Mouse (Mus musculus) lung, postnatal 0 days (tissue): ENCODE measurements around the gene Olfr1500. TPM values are rescaled to one million over a fixed set of nuclear protein-coding genes. Genes with fewer than 3 reads are reported as not detected.
A peak's percentile ranks its signal among the peaks of the same experiment; 100 is the strongest.
"Not testable (repeated sequence)": the region's sequence is repeated elsewhere in the genome, so short reads cannot be mapped to it uniquely, and the experiment has no call there.

Experiments
- ATAC-seq: fragments of 200-750 bp; cut with Nextera tagmentation; 2 replicates; pipeline ENCODE4 v1.8.0; 2017; ENCODE audit warnings: moderate library complexity
- DNase-seq: peaks from one replicate; pipeline ENCODE4 v3.0.0-alpha.2; 2016; ENCODE audit warnings: low spot score
- H3K27ac ChIP-seq: fragments of 300-500 bp; sonication (generic); 2 replicates; pipeline ENCODE4 v1.5.1; 2014; ENCODE audit warnings: antibody characterized with exemption, mild to moderate bottlenecking, low read length, mixed read lengths
- H3K27me3 ChIP-seq: fragments of 300-500 bp; sonication (generic); replicated peaks from 2 replicates; pipeline ENCODE4 v1.6.1; 2014; ENCODE audit warnings: low read length, mixed read lengths; ENCODE audit not compliant: insufficient read depth
- H3K36me3 ChIP-seq: fragments of 300-500 bp; sonication (generic); 2 replicates; pipeline ENCODE4 v1.6.1; 2014; ENCODE audit warnings: low read length, mixed read lengths; ENCODE audit not compliant: insufficient read depth
- H3K4me1 ChIP-seq: fragments of 300-500 bp; sonication (generic); 2 replicates; pipeline ENCODE4 v1.6.1; 2014; ENCODE audit warnings: antibody characterized with exemption, low read depth, low read length, mixed read lengths; ENCODE audit not compliant: insufficient read depth
- H3K4me2 ChIP-seq: fragments of 300-500 bp; sonication (generic); replicated peaks from 2 replicates; pipeline ENCODE4 v1.6.1; 2014; ENCODE audit warnings: low read depth, mild to moderate bottlenecking, low read length, moderate library complexity, mixed read lengths
- H3K4me3 ChIP-seq: fragments of 300-500 bp; sonication (generic); 2 replicates; pipeline ENCODE4 v1.5.1; 2014; ENCODE audit warnings: low read depth, low read length
- H3K9ac ChIP-seq: fragments of 300-500 bp; sonication (generic); replicated peaks from 2 replicates; pipeline ENCODE4 v1.6.1; 2014; ENCODE audit warnings: low read depth, mild to moderate bottlenecking
- H3K9me3 ChIP-seq: fragments of 300-500 bp; sonication (generic); 2 replicates; pipeline ENCODE4 v1.6.1; 2016; ENCODE audit warnings: low read length, mixed read lengths
- CTCF ChIP-seq: IDR thresholded peaks from 2 replicates; pipeline ENCODE4 v1.5.1; 2016; ENCODE audit warnings: antibody characterized with exemption, mild to moderate bottlenecking
- EP300 ChIP-seq: IDR thresholded peaks from 2 replicates; pipeline ENCODE4 v1.6.1; 2016; ENCODE audit warnings: antibody characterized with exemption, mild to moderate bottlenecking, control low read depth
- WGBS: fragments of 180-500 bp; shearing (Covaris S2); extraction: QIAGEN DNeasy Blood & Tissue Kit; methylation state at CpG from one replicate; pipeline ENCODE4 v1.1.7; 2014; 5-methylcytosine and 5-hydroxymethylcytosine counted together
- polyA plus RNA-seq: library from polyadenylated mRNA; unstranded; fragments of >200 nt; fragmentation: Nextera tagmentation; extraction: Ambion mirVana; gene quantifications from 2 replicates; pipeline ENCODE4 v1.2.1, GENCODE M21; 2015

The Olfr1500 gene
- not detected in 2 replicates for polyA plus RNA-seq

- Histone ChIP-seq H3K4me3 (no peak within 1 kb of the TSS), H3K4me1 (no peaks in the 10 kb centered on the region), H3K27me3 (no peaks in the 10 kb centered on the region), H3K9ac (no peak within 1 kb of the TSS), H3K36me3 (no peaks in the 10 kb centered on the region), H3K4me2 (no peak within 1 kb of the TSS), H3K9me3 (no peaks in the 10 kb centered on the region), H3K27ac (no peak within 1 kb of the TSS)
- no peak for DNase-seq
- ATAC-seq, result no peak
- TF ChIP-seq EP300 (no peak), CTCF (no peak)
Observed at GRCm38 (mm10) chr19:13830388-13830787, at the start of gene Olfr1500. Olfr1500 (minus strand) TSS chr19:13830488.

DNA sequence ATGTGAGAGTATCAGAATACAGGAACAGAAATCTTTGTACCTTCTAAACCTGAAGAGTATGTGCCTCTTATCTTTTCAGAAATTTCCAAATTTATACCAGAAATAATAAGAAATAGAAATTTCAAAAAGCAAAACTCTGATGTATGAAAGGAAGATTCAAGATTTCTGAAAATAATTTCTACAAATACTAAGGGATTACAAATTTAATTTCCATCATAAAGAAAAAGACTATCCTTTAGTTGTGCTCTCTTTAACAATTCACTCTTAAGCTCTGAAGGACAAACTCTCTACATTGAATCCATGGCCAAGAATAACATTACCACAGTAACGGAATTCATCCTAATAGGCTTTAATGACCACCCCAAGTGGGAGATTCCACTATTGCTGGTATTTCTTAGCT is 31.2 kb upstream of the Olfr1500 start, which contains the start of gene Olfr1502:
Olfr1502 (plus strand) TSS at position 301 of the 400 bp plus-strand sequence.
- TF ChIP-seq CTCF, result no peak
- no peak for TF ChIP-seq EP300
- 85% methylated on average over 1 of the region's 1 CpGs for WGBS
- no peak within 1 kb of the TSS for H3K4me2 ChIP-seq
- H3K4me1 ChIP-seq, result no peaks in the 10 kb centered on the region
- no peaks in the 10 kb centered on the region for H3K9me3 ChIP-seq
- no peak within 1 kb of the TSS for H3K4me3 ChIP-seq
- no peak for DNase-seq
- H3K36me3 ChIP-seq, result no peaks in the 10 kb centered on the region
- ATAC-seq, result no peak
- no peak within 1 kb of the TSS for H3K27ac ChIP-seq
- no peak within 1 kb of the TSS for H3K9ac ChIP-seq
- no peaks in the 10 kb centered on the region for H3K27me3 ChIP-seq

- not testable (repeated sequence) for H3K27ac ChIP-seq, H3K4me2 ChIP-seq, H3K36me3 ChIP-seq, H3K4me3 ChIP-seq, H3K4me1 ChIP-seq, ATAC-seq, H3K9ac ChIP-seq, DNase-seq, H3K27me3 ChIP-seq, H3K9me3 ChIP-seq
Observed at GRCm38 (mm10) chr19:13850592-13850991, 20.3 kb upstream of the Olfr1500 start, which contains the start of gene Olfr1501. Olfr1501 (minus strand) TSS chr19:13850692.

- ATAC-seq (no peak), DNase-seq (no peak)
- no peak overlapping the region for H3K4me2 ChIP-seq
- no peaks in the 10 kb centered on the region for H3K4me1 ChIP-seq
- no peaks in the 10 kb centered on the region for H3K9me3 ChIP-seq
- H3K4me3 ChIP-seq, result no peak overlapping the region
- no peak overlapping the region for H3K27ac ChIP-seq
- no peak for TF ChIP-seq EP300
- no peak for TF ChIP-seq CTCF
- WGBS, result 72% methylated on average over 3 of the region's 3 CpGs
- H3K27me3 ChIP-seq, result no peaks in the 10 kb centered on the region
- no peaks in the 10 kb centered on the region for H3K36me3 ChIP-seq
- no peak overlapping the region for H3K9ac ChIP-seq
Observed at GRCm38 (mm10) chr19:13828447-13828846, 1.8 kb downstream of the Olfr1500 start.

- H3K4me3 ChIP-seq, result no peak overlapping the region
- H3K9ac ChIP-seq, result no peak overlapping the region
- TF ChIP-seq CTCF (no peak), EP300 (no peak)
- H3K4me2 ChIP-seq, result no peak overlapping the region
- 54% methylated on average over 5 of the region's 5 CpGs for WGBS
- no peaks in the 10 kb centered on the region for H3K27me3 ChIP-seq
- no peaks in the 10 kb centered on the region for H3K9me3 ChIP-seq
- DNase-seq (no peak), ATAC-seq (no peak)
- H3K4me1 ChIP-seq, result no peaks in the 10 kb centered on the region
- no peak overlapping the region for H3K27ac ChIP-seq
- H3K36me3 ChIP-seq, result no peaks in the 10 kb centered on the region
Observed at GRCm38 (mm10) chr19:13820847-13821246, 9.4 kb downstream of the Olfr1500 start.

DNA sequence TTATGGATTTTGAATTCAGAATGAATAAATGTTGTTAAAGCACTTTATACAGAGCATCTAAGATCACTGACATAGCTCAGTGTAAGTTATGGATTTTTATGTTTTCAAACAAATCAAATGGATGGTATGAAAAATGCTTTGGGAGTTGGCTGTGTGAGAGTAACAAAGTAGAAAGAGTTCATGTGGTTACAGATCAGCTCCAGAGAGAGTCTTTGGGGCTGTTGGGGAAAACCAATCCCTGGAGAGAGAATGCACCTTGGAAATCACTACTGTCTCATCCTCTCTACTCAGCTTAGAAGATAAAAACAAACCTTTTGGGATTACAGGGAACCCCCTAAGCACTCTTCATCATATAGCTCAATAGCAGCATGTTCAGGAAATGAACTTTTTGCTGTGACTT is 10.9 kb downstream of the Olfr1500 start, which contains the start of gene Olfr1499:
Olfr1499 (minus strand) TSS at position 101 of the 400 bp plus-strand sequence.
- Histone ChIP-seq H3K27me3 (no peaks in the 10 kb centered on the region), H3K4me1 (no peaks in the 10 kb centered on the region), H3K9ac (no peak within 1 kb of the TSS), H3K36me3 (no peaks in the 10 kb centered on the region), H3K9me3 (no peaks in the 10 kb centered on the region), H3K27ac (no peak within 1 kb of the TSS), H3K4me2 (no peak within 1 kb of the TSS), H3K4me3 (no peak within 1 kb of the TSS)
- no peak for ATAC-seq
- no peak for DNase-seq
- no peak for TF ChIP-seq CTCF
- TF ChIP-seq EP300, result no peak

DNA sequence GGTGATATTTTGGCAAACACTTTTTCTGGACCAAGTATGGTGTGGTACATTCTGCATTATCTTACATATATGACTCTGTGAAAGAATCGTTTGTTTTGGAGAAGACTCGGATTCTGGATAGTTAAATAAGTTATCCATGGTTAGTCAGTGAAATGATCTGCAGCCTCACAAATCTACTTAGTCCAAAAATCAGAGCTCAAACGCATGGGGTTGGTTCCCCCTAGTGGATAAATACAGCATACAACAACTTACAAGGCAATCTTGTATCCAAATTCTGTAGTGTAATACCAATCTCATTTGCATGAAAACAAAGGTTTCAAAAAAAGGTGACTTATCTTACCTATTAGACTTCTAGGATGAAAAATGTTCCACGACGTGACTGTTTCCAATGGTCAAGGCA is 11.5 kb downstream of the Olfr1500 start:
- DNase-seq (peak; percentile 8), ATAC-seq (no peak)
- Histone ChIP-seq H3K4me1 (no peaks in the 10 kb centered on the region), H3K4me2 (no peak overlapping the region), H3K27ac (no peak overlapping the region), H3K9me3 (no peaks in the 10 kb centered on the region), H3K27me3 (no peaks in the 10 kb centered on the region), H3K36me3 (no peaks in the 10 kb centered on the region), H3K4me3 (no peak overlapping the region), H3K9ac (no peak overlapping the region)
- 30% methylated on average over 5 of the region's 5 CpGs for WGBS
- TF ChIP-seq EP300 (no peak), CTCF (peak; percentile 21)
